Mouse (Mus musculus) limb, embryonic 12.5 days (tissue): ENCODE data around the gene Arel1. TPM values are rescaled to one million over a fixed set of nuclear protein-coding genes. Genes with fewer than 3 reads are reported as not detected.

ENCODE experiments used
- ATAC-seq: fragments of 200-750 bp; cut with Nextera tagmentation; 2 replicates; pipeline ENCODE4 v1.8.0; 2017; ENCODE audit warnings: low read depth, moderate TSS enrichment; ENCODE audit not compliant: insufficient number of reproducible peaks, insufficient read depth, low FRiP score, low TSS enrichment
- H3K27ac ChIP-seq: fragments of 300-500 bp; sonication (generic); 2 replicates; pipeline ENCODE4 v1.5.1; 2016; ENCODE audit warnings: mild to moderate bottlenecking, moderate library complexity
- H3K27me3 ChIP-seq: fragments of 300-500 bp; sonication (generic); 2 replicates; pipeline ENCODE4 v1.6.1; 2016; ENCODE audit warnings: mild to moderate bottlenecking, moderate library complexity
- H3K36me3 ChIP-seq: fragments of 300-500 bp; sonication (generic); 2 replicates; pipeline ENCODE4 v1.6.1; 2016; ENCODE audit warnings: mild to moderate bottlenecking, moderate library complexity
- H3K4me1 ChIP-seq: fragments of 300-500 bp; sonication (generic); replicated peaks from 2 replicates; pipeline ENCODE4 v1.6.1; 2016
- H3K4me2 ChIP-seq: fragments of 300-500 bp; sonication (generic); 2 replicates; pipeline ENCODE4 v1.6.1; 2016; ENCODE audit warnings: mild to moderate bottlenecking, moderate library complexity
- H3K4me3 ChIP-seq: fragments of 300-500 bp; sonication (generic); replicated peaks from 2 replicates; pipeline ENCODE4 v1.5.1; 2016; ENCODE audit warnings: mild to moderate bottlenecking
- H3K9ac ChIP-seq: fragments of 300-500 bp; sonication (generic); replicated peaks from 2 replicates; pipeline ENCODE4 v1.6.1; 2016; ENCODE audit warnings: mild to moderate bottlenecking, moderate library complexity
- H3K9me3 ChIP-seq: fragments of 300-500 bp; sonication (generic); 2 replicates; pipeline ENCODE4 v1.6.1; 2016; ENCODE audit warnings: mild to moderate bottlenecking, moderate library complexity
- WGBS: fragments of 180-500 bp; shearing (Covaris S2); methylation state at CpG from one replicate; pipeline ENCODE4 v1.1.7; 2016; 5-methylcytosine and 5-hydroxymethylcytosine counted together
- polyA plus RNA-seq: library from polyadenylated mRNA; unstranded; fragments of >200 nt; fragmentation: Nextera tagmentation; extraction: Ambion mirVana; gene quantifications from 2 replicates; pipeline ENCODE4 v1.2.1, GENCODE M21; 2016

Gene Arel1
- polyA plus RNA-seq, 1 experiment from 2014 or later: 17.8 TPM

GRCm38 (mm10) chr12:84876481-84877121 is 94.1 kb downstream of the Arel1 start, which contains the start of gene Ltbp2:
TSS of gene Ltbp2 (minus strand) at chr12:84876532.
- Histone ChIP-seq H3K36me3 (no peaks in the 10 kb centered on the region), H3K9me3 (no peaks in the 10 kb centered on the region; the same call in 1 of the 2 replicates), H3K9ac (peak within 1 kb of the TSS; percentile 44), H3K4me1 (peaks cover 20% of the 10 kb centered on the region), H3K4me2 (peak within 1 kb of the TSS; percentile 53), H3K27ac (no peak within 1 kb of the TSS), H3K4me3 (peak within 1 kb of the TSS; percentile 36), H3K27me3 (peaks cover 82% of the 10 kb centered on the region)
- 0 out of 2 replicates have a peak, but pooled peaks have one; percentile 66 for ATAC-seq
- 2% methylated on average over 34 of the region's 34 CpGs for WGBS

GRCm38 (mm10) chr12:84875761-84876480 is 94.8 kb downstream of the Arel1 start:
- Histone ChIP-seq H3K27me3 (peaks cover 79% of the 10 kb centered on the region), H3K9ac (peak overlapping the region; percentile 44), H3K4me2 (peak overlapping the region; percentile 53), H3K9me3 (no peaks in the 10 kb centered on the region; the same call in 1 of the 2 replicates), H3K36me3 (no peaks in the 10 kb centered on the region), H3K4me3 (peak overlapping the region; percentile 36), H3K4me1 (peaks cover 20% of the 10 kb centered on the region), H3K27ac (no peak overlapping the region)
- ATAC-seq: peak; percentile 40; the same call in 1 of the 2 replicates
- 2% methylated on average over 59 of the region's 59 CpGs for WGBS

GRCm38 (mm10) chr12:84873434-84873833 is 97.3 kb downstream of the Arel1 start:
- Histone ChIP-seq H3K9me3 (no peaks in the 10 kb centered on the region; the same call in 1 of the 2 replicates), H3K4me2 (no peak overlapping the region), H3K4me1 (peaks cover 20% of the 10 kb centered on the region), H3K9ac (no peak overlapping the region), H3K36me3 (no peaks in the 10 kb centered on the region), H3K27ac (no peak overlapping the region), H3K27me3 (peaks cover 67% of the 10 kb centered on the region), H3K4me3 (no peak overlapping the region)
- WGBS: 1% methylated on average over 3 of the region's 3 CpGs
- no peak for ATAC-seq

- peaks cover 20% of the 10 kb centered on the region for H3K4me1 ChIP-seq
- no peak overlapping the region for H3K27ac ChIP-seq
- ATAC-seq: no peak
- H3K4me2 ChIP-seq: no peak overlapping the region
- H3K36me3 ChIP-seq: no peaks in the 10 kb centered on the region
- H3K4me3 ChIP-seq: no peak overlapping the region
- H3K9ac ChIP-seq: no peak overlapping the region
- H3K27me3 ChIP-seq: peaks cover 61% of the 10 kb centered on the region
- H3K9me3 ChIP-seq: no peaks in the 10 kb centered on the region; the same call in 1 of the 2 replicates
- 77% methylated on average over 2 of the region's 2 CpGs for WGBS
Measured at GRCm38 (mm10) chr12:84872310-84872709, 98.4 kb downstream of the Arel1 start.

Other genes starting within 250 kb of the Arel1 start
- 67.1 and 67.4 TPM in 2 replicates for gene Npc2, start 197.7 kb downstream of the Arel1 start, polyA plus RNA-seq
- 145 and 148 TPM in 2 replicates for gene Isca2, start 197.6 kb downstream of the Arel1 start, polyA plus RNA-seq
- gene Ltbp2, start 94.4 kb downstream of the Arel1 start, polyA plus RNA-seq: 0.20 and 0.58 TPM in 2 replicates
- 158 and 162 TPM in 2 replicates for gene Fcf1, start within 50 bp of the Arel1 start, polyA plus RNA-seq
- gene Ylpm1, start 25.4 kb upstream of the Arel1 start, polyA plus RNA-seq: 37.4 and 40.0 TPM in 2 replicates
- gene Prox2, start 139.9 kb upstream of the Arel1 start, polyA plus RNA-seq: 3.0 and 4.2 TPM in 2 replicates
- 113 and 115 TPM in 2 replicates for gene Dlst, start 139.9 kb upstream of the Arel1 start, polyA plus RNA-seq
- gene Rps6kl1, start 180.4 kb upstream of the Arel1 start, polyA plus RNA-seq: 0.46 and 0.56 TPM in 2 replicates
- 17.0 and 17.8 TPM in 2 replicates for gene Pgf, start 206.9 kb upstream of the Arel1 start, polyA plus RNA-seq
- gene Eif2b2, start 248.6 kb upstream of the Arel1 start, polyA plus RNA-seq: 80.6 and 83.3 TPM in 2 replicates